Mouse (Mus musculus): ENCODE data around the gene Col4a3.

Gene Col4a3

DNA sequence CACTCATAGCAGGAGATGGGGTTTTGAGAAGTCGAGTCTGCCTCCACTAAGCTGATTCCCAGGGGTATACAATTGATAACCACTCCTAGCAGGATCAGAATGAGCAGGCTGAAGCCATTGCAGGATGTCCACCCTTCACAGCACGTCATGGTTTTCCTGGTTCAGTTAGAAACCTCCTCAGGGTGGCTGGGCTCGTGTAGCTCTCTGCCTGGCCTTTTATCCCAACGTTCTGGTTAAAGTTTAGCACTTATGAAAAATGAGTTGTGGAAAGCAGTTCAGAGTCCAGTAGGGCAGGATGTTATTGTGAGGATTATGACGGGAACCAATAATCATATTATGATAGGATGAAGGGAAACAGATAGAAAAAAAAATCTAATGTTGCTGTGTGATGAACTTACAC, 181.5 kb downstream of the Col4a3 start, which contains the start of gene Tm4sf20:
TSS of gene Tm4sf20 (minus strand) at position 193 of the 400 bp plus-strand sequence.
- no peak for DNase-seq (ENCODE audit: extremely low read depth, low read depth)

DNA sequence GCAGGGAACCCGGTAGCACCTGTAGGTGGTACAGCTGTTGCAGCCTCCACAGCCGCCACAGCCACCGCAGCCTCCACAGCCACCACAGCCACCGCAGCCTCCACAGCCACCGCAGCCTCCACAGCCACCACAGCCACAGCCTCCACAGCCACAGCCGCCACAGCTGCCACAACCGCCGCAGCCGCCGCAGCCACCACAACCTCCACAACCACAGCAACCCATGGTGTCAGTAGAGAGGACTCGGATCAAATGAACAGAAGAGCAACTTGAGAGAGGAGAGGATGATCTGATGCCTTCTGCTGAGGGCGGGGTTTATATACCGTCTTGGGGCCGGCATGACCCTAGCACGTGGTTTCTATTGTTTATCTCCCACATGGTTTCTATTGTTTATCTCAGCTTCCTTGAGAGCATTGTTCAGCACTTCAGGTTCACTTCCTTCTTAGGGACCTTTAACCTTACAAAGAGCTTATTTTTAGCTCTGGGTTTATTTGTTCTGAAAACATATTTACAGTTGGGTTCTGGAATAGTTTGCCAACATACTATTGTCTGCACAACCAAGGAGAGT, 184.4 kb downstream of the Col4a3 start, which contains the start of gene Gm47791:
TSS of gene Gm47791 (minus strand) at position 222 of the 565 bp plus-strand sequence.
- peak; percentile 53 for DNase-seq (ENCODE audit: extremely low read depth, low read depth)
